Mouse (Mus musculus): ENCODE measurements around the gene Msi2.

GRCm38 (mm10) chr11:88715299-88715698 lies 3.0 kb downstream of the Msi2 start:
- TF ChIP-seq POLR2A (IDR thresholded peaks at IDR 0.05; ENCODE audit: control insufficient read depth, low read depth, low read length) (no peak), CTCF (IDR thresholded peaks at IDR 0.05; ENCODE audit: control insufficient read depth, insufficient read depth, insufficient replicate concordance, low read depth, low read length) (no peak)
